Mouse (Mus musculus) urinary bladder, postnatal 10 days (tissue): ENCODE data around the gene Acsf3.

ENCODE experiments used
- DNase-seq: peaks from one replicate; pipeline ENCODE4 v3.0.0; 2022; ENCODE audit warnings: low spot score

Gene Acsf3

GRCm38 (mm10) chr8:122775285-122776155 is at the start of gene Acsf3:
Gene Acsf3 (plus strand): TSS chr8:122775486.
- no peak for DNase-seq

DNA sequence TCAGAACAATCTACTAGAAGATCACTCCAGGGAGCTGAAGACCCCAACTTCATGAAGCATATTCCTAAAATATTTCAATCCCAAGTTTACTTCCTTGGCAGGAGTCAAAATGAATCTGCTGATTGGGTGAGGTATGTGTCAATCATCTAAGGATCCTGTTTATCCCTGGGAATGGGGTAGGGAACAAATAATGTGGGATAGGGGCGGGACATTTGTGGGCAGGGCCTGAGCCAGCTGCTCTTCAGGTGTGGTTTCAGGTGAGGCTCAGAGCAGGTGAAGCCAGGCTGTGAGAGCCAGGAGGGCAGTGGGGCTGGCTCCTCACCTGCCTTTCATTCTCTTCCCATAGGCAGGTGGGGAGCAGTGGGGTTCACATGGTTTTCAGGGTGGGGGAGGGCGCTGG is 48.5 kb upstream of the Acsf3 start:
- DNase-seq = no peak

GRCm38 (mm10) chr8:122727412-122727811 is 47.9 kb upstream of the Acsf3 start:
- DNase-seq = no peak

- DNase-seq = no peak
Measured at GRCm38 (mm10) chr8:122728630-122729029, 46.7 kb upstream of the Acsf3 start.

DNA sequence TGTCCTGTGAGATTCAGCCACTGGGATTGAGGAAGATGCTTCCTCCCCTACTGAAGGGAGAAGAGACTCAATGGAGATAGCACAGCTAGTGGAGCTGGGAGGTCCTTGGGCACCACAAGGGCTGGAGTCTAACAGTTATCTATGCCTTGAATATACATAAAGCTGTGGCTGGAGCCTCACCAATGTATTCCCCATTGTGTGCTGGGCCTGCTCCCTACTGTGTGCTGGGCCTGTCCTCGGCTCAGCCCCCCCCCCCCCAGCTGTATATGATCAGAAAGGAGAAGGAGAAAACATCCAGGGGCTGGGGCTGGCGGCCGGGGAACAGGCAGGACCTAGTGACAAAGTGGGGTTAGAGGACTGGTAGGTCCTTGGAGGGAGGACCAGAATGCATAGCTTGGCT is 40.2 kb upstream of the Acsf3 start:
- DNase-seq = no peak

DNA sequence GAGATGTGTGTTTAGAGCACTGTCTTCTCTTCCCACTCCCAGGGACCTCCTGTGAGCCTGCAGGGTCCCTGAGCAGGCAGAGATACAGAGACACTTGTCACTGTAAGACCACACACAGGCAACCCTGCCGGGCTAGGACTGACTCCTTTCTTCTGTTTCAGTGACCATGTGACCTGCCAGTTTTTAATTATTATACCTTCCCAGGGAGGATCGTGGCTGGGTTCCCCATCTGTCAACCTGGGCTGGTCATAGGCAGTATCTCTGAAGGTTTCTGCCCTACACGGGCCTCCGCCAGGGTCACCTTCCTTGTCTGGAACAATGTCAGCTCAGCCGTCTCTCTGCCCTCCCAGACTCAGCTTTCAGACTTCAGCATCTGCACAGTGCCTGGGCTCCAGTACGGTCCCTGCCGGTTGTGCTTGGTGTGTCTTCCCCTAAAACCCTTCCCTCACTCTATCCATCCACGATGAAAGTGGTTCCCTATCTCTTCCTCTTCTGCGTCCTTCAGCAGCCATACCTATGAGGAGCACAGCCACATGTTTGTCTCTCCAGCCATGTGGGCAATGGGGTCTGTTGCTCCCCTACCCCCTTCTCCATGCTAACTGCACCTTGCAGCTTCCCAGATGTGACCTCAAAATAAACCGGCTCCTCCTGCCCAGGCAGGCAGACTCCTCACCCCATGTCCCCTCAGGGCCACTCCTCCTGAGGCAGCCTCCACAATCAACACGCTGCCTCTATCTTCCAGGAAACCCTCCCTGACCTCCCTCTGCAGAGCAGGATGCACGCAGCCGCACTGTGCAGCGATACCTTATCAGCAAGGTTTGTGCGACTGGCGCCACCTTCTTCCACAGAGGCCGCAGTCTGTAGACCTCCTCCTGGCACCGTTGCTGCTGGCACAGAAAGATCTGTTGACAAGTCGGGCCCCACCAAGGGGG is 39.5 kb upstream of the Acsf3 start:
- DNase-seq = no peak

- DNase-seq = no peak
Measured at GRCm38 (mm10) chr8:122736623-122737022, 38.7 kb upstream of the Acsf3 start.

- no peak for DNase-seq
Measured at GRCm38 (mm10) chr8:122737071-122737470, 38.2 kb upstream of the Acsf3 start.

DNA sequence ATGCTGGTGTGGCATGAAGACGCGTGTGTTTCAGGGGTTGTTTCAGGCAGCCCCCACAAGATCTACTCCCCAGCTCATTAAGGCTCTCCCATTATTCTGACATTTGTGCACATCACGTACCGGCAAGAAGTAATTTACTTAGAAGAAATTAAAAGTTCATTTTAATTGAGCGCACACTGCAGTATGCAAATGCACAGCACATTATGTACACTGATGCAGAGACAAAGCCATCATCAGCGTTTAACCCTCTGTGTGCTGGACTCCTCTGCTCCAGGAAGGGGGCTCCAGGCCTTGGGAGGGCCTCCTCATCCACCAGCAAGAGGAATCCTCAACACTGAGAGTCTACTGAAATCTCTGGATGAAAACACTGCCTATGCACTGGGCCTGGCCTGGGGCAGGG is 37.4 kb upstream of the Acsf3 start:
- no peak for DNase-seq

DNA sequence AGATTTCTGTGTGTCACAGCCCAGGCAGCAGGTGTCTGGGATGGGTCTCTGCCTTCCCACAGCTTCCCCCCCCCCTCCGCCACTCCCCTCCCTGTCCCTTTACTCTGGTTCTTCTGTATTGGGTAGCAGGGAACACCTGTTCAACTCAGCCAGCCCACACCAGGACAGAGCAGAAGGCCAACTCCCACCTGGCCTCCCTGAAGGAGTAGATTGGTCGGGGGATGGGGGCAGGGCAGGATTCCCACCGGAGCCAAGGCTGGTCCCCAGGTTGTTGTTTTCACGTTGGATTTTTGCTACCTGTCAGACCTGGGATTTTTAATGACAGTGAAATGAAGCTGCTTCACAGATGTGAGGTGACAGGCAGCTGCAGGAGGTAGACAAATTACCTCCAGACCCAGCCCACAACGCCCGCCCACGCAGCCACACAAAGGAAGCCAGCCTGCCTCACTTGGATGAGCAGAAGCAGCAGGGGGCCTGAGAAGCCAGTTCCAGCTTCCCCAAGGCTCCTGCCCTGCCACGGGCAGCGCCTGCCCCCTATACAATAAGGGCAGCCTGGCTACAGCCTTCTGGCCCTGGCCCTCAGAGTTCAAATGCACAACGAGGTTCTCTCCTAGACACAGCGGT is 36.1 kb upstream of the Acsf3 start:
- no peak for DNase-seq

GRCm38 (mm10) chr8:122742471-122742870 is 32.8 kb upstream of the Acsf3 start:
- no peak for DNase-seq

DNA sequence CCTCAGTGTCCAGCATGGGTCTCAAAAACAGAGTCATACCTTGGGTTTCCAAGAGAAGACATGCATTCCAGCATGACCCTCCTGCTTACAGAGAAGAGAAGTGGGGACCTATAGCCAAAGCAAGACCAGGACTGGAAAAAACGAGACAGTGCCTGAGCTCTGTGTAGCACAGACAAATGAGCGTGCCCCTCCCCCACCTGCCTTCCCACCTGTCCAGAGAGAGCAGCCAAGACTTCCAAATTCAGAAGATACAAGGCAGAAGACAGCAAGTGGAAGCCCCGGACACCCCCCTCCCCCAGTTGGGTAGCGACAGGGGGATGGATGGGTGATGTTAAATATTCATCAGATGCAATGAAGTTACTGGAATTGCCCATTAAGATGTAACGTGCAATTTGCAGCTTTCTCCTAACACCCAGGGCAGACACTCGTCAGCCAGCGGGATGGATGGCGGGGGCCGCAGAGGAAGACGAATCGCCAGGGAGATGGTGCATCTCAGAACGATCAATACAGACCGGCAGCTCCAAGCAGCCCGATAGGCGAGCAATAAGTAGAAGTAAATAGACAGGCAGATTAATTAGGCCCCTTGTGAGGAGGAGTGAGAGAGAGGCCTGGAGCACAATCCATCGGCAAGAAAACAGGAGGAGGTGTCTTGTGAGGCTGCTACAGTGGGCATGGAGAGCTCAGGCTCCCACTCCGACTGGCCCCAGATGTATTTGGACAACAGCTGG is 30.1 kb upstream of the Acsf3 start:
- DNase-seq = no peak

DNA sequence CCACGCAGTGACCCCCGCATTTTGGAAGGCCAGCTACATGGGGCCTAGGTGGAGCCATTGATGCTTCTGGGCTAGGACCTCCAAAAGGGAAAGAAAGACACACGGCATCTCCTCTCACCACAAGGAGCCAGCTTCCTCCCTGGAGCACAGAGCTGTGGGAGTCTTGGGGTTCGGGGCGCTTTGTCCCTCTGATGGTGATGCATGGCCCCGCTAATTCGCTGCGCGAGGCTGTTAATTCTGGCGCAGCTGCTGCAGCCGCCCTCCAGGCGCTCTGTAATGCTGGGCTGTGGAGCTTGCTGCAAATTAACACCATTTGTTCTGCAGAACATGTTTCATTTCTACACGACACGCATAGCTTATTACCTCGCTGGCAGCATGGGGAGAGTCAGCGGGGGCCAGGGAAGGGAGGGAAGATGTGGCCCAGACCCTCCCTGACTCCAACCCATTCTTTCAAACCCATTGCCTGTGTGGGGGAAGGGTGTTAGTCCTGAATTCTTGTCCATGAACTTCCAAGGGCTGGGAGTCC is 29.5 kb upstream of the Acsf3 start:
- DNase-seq = no peak

DNA sequence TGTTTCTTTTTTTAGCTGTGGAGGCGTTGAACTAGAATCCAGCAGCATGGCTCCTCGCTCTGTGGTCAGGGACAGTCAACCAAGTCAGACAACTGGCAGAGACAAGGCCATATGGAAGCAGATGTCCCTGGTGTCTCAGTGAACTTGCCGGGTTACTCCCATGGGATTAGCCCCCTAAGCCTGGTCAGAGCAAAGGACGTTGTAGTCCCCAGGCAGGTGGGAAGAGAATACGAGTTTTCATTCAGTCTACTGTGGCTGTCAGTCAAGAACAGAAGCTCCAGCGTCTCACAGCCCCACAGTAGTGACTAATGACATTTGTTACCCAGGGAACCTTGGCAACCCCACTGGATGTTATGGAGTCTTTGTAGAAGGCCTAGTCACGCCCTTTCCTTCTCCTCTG is 28.8 kb upstream of the Acsf3 start:
- DNase-seq = no peak

DNA sequence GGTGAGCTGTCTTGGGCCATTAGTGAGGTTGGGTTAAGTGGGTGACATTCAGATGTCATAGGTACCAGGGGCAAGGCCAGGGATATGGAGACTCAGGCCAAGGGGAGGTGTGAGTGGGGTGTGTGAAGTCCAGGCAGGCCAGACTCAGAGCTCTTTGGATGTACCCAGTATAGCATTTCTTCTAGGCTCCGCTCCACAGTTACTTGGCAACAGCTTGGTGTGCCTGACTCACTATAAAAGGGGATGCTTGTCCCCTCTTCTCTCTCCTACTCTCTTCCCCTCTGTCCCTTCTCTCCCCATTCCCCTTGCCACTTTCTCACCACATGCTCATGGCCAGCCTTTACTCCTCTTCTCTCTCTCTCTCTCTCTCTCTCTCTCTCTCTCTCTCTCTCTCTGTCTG is 27.5 kb upstream of the Acsf3 start:
- no peak for DNase-seq

DNA sequence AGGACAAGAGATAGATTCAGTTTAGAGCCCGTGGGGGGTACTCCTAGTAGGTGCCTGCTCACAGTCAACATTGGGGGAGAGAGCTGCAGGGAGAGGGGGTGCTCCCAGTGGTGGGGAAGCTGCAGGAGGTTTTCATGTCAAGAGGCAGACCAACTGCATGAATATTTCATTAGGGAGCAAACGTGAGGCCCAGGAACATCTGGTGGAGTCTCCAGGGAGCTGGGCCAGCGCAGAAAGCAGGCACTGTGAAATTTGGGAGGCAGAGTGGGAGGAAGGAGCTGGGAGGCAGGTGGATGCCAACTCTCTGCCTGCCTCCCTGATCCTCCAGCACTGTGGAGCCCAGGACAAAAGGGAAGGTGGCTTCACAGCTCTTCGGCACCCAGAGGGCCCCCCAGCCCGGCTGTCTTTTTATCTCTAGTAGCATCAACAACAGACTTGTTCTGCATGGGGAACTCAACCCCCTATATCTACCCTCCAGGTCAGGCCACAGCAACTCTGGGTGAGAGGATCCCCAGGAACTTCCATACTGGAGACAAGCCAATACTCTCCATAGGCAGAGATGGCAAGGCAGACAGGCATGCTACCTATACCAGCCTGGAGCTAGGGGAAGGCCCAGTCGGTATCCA is 25.8 kb upstream of the Acsf3 start:
- no peak for DNase-seq

DNA sequence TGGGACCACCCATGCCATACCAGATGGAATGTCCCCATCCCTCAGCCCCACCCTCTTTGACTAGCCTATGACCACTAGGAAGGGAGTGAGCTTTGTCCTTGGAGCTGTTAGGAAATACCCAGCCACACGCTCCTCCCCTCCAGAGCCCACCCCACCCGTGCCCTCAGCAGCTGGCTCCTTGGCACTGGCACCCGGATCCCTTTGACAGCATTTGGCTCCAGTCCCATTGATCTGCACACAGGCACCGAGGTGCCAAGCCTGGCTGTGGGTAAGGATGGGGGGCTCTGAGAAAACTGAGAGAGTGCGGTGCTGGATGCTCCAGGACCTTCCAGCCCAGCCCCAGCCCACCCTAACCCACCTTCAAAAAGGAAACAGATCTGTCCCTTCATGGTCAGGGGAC is 23.9 kb upstream of the Acsf3 start:
- DNase-seq = no peak

DNA sequence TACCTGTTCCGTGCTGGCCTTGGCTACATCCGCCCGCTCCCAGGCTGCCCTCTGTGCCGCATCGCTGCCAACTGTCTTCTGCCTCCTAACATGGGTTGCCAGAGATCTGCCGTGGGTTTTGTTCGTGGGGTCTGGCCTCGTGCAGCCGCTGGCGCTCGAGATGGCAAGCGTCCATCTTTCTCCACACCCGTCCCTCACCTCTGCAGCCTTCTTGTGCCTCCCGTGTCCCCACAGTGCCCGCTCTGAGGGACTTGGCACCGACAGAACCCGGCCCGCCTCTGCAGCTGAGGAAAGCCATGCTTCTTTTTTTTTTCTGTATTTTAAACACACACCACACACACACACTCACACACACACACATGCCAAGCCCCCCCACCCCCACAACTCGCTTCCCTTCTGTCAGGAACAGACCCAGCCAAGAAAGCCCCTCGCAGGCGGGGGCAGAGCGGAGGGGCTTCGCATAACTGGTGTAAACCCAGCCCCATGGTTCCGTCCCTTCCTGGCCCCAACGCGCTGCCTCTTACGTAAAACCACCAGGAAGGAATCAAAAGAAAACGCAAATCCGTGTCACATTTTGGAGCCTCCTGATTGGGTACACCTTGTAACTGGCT is 23.1 kb upstream of the Acsf3 start:
- no peak for DNase-seq

- DNase-seq = no peak
Measured at GRCm38 (mm10) chr8:122758597-122758996, 16.7 kb upstream of the Acsf3 start.

- no peak for DNase-seq
Measured at GRCm38 (mm10) chr8:122760116-122760515, 15.2 kb upstream of the Acsf3 start.

GRCm38 (mm10) chr8:122761109-122761508 is 14.2 kb upstream of the Acsf3 start:
- DNase-seq = no peak
